Mouse (Mus musculus) hindbrain, embryonic 10.5 days (tissue): ENCODE data around the gene Zfp820. TPM values are rescaled to one million over a fixed set of nuclear protein-coding genes. Genes with fewer than 3 reads are reported as not detected.
"Not testable (repeated sequence)": the region's sequence is repeated elsewhere in the genome, so short reads cannot be mapped to it uniquely, and the experiment has no call there.

Experiments used
- DNase-seq: peaks from one replicate; pipeline ENCODE4 v3.0.0-alpha.2; 2017; ENCODE audit warnings: low spot score
- H3K27ac ChIP-seq: fragments of 300-500 bp; sonication (generic); 2 replicates; pipeline ENCODE4 v1.5.1; 2016; ENCODE audit warnings: mild to moderate bottlenecking, moderate library complexity
- H3K27me3 ChIP-seq: fragments of 300-500 bp; sonication (generic); 2 replicates; pipeline ENCODE4 v1.6.1; 2016; ENCODE audit warnings: mild to moderate bottlenecking; ENCODE audit not compliant: poor library complexity, insufficient read depth, severe bottlenecking
- H3K36me3 ChIP-seq: fragments of 300-500 bp; sonication (generic); 2 replicates; pipeline ENCODE4 v1.6.1; 2016; ENCODE audit warnings: mild to moderate bottlenecking, moderate library complexity
- H3K4me1 ChIP-seq: fragments of 300-500 bp; sonication (generic); replicated peaks from 2 replicates; pipeline ENCODE4 v1.6.1; 2016; ENCODE audit warnings: mild to moderate bottlenecking
- H3K4me3 ChIP-seq: fragments of 300-500 bp; sonication (generic); 2 replicates; pipeline ENCODE4 v1.5.1; 2016; ENCODE audit warnings: mild to moderate bottlenecking, moderate library complexity
- H3K9me3 ChIP-seq: fragments of 300-500 bp; sonication (generic); 2 replicates; pipeline ENCODE4 v1.6.1; 2016; ENCODE audit warnings: mild to moderate bottlenecking, moderate library complexity
- WGBS: fragments of 180-500 bp; shearing (Covaris S2); methylation state at CpG from one replicate; pipeline ENCODE4 v1.1.7; 2016; 5-methylcytosine and 5-hydroxymethylcytosine counted together
- polyA plus RNA-seq: library from polyadenylated mRNA; unstranded; fragments of >200 nt; fragmentation: Nextera tagmentation; extraction: Ambion mirVana; gene quantifications from 2 replicates; pipeline ENCODE4 v1.2.1, GENCODE M21; 2016

Gene Zfp820
- polyA plus RNA-seq, result 3.4 and 5.8 TPM in 2 replicates

DNA sequence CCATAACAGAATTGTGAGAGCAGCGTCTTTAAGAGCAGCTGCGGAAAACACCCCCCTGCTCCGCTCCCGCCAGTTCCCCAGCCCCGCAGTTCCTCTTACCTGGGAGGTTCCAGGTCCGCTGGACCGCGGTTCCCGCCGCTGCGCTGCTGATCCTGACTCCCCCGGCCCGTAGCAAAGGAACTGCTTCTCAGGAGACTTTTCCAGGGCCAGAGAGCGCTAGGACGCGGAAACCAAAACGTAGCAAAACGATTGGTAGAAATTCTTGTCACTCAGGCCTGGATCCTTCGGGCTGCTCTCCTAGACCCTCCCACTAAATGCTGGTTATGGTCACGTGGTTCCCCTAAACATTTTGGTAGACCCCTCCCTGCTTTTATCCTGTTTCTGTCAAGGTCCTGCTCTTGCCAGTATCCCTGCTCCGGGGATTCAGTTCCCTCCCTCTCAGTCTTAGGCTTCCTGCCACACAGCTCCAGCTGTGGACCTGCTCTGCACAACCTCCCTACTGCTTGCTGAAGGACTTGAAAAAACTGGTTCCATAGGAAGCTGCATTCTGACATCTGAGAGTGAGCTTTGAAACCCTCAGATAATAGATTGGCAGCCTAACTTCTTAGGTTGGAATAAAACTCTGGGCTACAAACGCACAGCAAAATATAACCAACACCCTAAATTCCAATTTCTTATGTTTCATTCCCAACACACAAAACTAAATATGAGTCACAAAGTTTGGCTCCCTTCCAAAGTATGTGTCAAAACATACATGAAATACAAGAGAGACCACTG lies at the start of gene Zfp820:
TSS of gene Zfp820 (minus strand) at position 228 of the 777 bp plus-strand sequence.
- Histone ChIP-seq H3K27ac (peak within 1 kb of the TSS; percentile 91), H3K9me3 (no peaks in the 10 kb centered on the region), H3K27me3 (no peaks in the 10 kb centered on the region), H3K4me1 (peaks cover 6% of the 10 kb centered on the region), H3K4me3 (peak within 1 kb of the TSS; percentile 74), H3K36me3 (no peaks in the 10 kb centered on the region)
- DNase-seq, result peak; percentile 85
- WGBS, result 4% methylated on average over 22 of the region's 22 CpGs

DNA sequence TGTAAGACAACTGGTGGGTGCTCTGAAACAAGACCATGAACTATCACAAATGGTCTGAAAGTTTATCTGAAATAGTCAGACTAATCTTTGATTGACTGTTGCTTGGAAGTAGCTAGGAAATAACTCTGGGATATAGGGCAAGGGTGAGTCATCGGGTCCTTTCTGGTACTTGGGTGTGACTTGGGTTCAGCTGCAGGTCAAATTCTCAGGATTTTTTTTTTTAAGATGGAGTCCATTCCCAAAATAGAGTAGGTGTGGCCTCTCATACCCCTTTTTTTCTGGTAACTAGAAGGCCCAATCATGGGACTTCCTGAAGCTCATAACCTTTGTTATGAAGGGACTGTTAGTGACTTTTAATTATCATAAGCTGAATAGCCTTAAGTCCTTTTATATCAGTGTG lies 25.7 kb upstream of the Zfp820 start:
- H3K36me3 ChIP-seq, result no peaks in the 10 kb centered on the region
- no peaks in the 10 kb centered on the region for H3K4me1 ChIP-seq
- H3K27ac ChIP-seq, result no peak overlapping the region
- no peaks in the 10 kb centered on the region for H3K27me3 ChIP-seq
- peaks cover 14% of the 10 kb centered on the region for H3K9me3 ChIP-seq
- WGBS, result 96% methylated on average over 1 of the region's 1 CpGs
- no peak for DNase-seq
- H3K4me3 ChIP-seq, result no peak overlapping the region

DNA sequence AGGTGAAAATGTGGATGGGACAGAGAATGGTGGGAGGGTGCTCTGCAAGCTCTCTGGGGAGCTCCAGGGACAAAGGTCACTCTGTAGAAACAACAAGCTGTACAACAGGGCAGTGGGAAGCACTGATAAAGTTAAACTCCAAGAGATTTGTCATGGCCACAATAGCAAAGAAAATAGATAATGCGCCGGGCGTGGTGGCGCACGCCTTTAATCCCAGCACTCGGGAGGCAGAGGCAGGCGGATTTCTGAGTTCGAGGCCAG lies 680 bp upstream of the Zfp820 start:
- DNase-seq, H3K27me3 ChIP-seq, H3K36me3 ChIP-seq, H3K4me3 ChIP-seq, H3K4me1 ChIP-seq, H3K9me3 ChIP-seq, H3K27ac ChIP-seq: not testable (repeated sequence)
- WGBS, result 92% methylated on average over 8 of the region's 8 CpGs

DNA sequence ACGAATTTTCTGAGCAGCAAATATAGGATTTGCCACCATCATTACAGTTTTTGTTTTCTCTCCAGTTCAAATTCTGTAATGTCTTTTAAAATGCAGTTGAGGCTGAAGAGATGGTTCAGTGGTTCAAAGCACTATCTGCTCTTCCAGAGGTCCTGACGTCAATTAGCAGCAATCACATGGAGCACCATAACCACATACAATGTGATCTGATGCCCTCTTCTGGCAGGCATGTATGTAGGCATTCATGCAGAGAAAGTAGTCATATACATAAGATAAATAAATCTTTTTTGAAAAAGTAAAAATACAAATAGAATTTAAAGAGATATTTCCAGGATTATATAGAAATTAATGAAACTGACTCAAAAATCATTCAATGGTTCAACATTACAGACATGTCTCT lies 7.1 kb downstream of the Zfp820 start:
- no peak overlapping the region for H3K27ac ChIP-seq
- H3K36me3 ChIP-seq, result peaks cover 4% of the 10 kb centered on the region; the same call in 1 of the 2 replicates
- no peaks in the 10 kb centered on the region for H3K27me3 ChIP-seq
- 67% methylated on average over 2 of the region's 2 CpGs for WGBS
- H3K4me3 ChIP-seq, result no peak overlapping the region
- no peak for DNase-seq
- no peaks in the 10 kb centered on the region for H3K9me3 ChIP-seq
- H3K4me1 ChIP-seq, result no peaks in the 10 kb centered on the region

DNA sequence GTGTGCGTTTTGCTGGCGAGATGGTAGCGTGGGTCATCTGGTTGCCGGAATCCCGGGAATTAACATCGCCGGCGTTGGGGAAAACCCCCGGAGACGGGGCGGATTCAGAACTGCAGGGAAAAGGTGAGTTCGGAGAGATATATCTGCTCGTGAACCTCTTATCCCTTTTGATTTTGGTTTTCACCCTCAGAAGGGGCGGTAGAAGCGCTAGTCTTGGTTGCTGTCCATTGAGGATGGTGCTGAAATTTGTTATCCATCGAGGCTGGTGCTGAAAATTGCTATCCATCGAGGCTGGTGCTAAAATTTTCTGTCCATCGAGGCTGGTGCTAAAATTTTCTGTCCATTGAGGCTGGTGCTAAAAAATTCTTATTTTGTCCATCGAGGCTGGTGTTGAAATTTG lies 44.2 kb downstream of the Zfp820 start:
- not testable (repeated sequence) for H3K27ac ChIP-seq, H3K27me3 ChIP-seq, H3K36me3 ChIP-seq, H3K4me3 ChIP-seq, H3K4me1 ChIP-seq, DNase-seq
- 51% methylated on average over 19 of the region's 19 CpGs for WGBS
- H3K9me3 ChIP-seq, result peaks cover 12% of the 10 kb centered on the region

DNA sequence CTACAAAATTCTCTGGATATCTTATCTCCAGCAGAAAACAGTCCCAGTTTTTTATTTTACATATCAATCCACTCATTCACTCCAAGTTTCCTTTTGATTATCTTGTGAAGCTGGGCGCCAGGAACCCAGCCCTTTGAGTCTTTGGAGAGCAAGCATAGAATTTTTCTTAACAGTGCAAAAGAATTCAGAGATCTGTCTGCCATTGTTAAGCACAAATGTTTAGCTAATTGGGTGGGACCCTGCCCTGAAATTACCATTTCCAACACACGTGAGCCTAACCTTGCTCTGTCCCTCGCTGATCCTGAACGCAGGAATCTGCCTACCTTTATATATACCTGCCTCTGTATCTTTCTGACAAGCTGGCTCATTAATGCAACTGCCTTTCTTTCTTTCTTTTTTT lies 53.3 kb downstream of the Zfp820 start:
- WGBS, result 90% methylated on average over 4 of the region's 4 CpGs
- Histone ChIP-seq H3K27ac (no peak overlapping the region), H3K9me3 (peaks cover 18% of the 10 kb centered on the region; the same call in 1 of the 2 replicates), H3K4me3 (no peak overlapping the region), H3K27me3 (no peaks in the 10 kb centered on the region), H3K36me3 (no peaks in the 10 kb centered on the region), H3K4me1 (no peaks in the 10 kb centered on the region)
- no peak for DNase-seq

DNA sequence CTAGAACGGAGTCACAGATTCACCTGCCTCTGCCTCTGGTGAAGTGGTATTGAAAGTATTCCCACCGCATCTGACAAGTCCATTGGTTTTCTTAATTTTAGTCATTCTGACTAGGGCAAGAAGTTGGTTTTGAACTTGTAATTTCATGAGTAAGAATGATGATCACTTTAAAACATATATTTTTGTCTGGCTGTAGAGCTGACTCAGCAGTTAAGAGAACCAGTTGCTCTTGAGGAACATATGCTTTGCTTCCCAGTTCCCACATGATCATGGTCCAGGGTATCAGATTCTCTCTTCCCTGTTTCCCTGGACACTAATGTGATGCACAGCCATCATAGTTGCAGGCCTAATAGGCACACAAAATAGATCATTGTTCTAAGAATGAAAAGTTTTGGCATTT lies 75.2 kb downstream of the Zfp820 start:
- Histone ChIP-seq H3K9me3 (0 out of 2 replicates have a peak, but pooled peaks cover 6% of the 10 kb centered on the region), H3K4me3 (no peak overlapping the region), H3K4me1 (no peaks in the 10 kb centered on the region), H3K27ac (no peak overlapping the region), H3K36me3 (no peaks in the 10 kb centered on the region), H3K27me3 (no peaks in the 10 kb centered on the region)
- no peak for DNase-seq
- 84% methylated on average over 2 of the region's 2 CpGs for WGBS

Other genes with a start within 250 kb of the Zfp820 start
- gene Zfp983, start 195.1 kb downstream of the Zfp820 start, polyA plus RNA-seq, result 5.4 and 5.7 TPM in 2 replicates
- 10.5 and 11.6 TPM in 2 replicates for gene Gm10226, start 153.9 kb downstream of the Zfp820 start, polyA plus RNA-seq
- gene Zfp760, start 138.0 kb downstream of the Zfp820 start, polyA plus RNA-seq, result 13.5 and 18.9 TPM in 2 replicates
- gene Zfp229, start 115.0 kb downstream of the Zfp820 start, polyA plus RNA-seq, result 6.8 and 7.9 TPM in 2 replicates
- 6.5 and 7.8 TPM in 2 replicates for gene Zfp995, start 64.2 kb upstream of the Zfp820 start, polyA plus RNA-seq
- 15.4 and 22.7 TPM in 2 replicates for gene Zfp942, start 116.7 kb upstream of the Zfp820 start, polyA plus RNA-seq
- 13.8 and 15.1 TPM in 2 replicates for gene Zfp943, start 116.8 kb upstream of the Zfp820 start, polyA plus RNA-seq